Mouse (Mus musculus) cerebellum, postnatal 4 days (tissue): ENCODE data around the gene 0610010F05Rik.
"Not testable (repeated sequence)": the region's sequence is repeated elsewhere in the genome, so short reads cannot be mapped to it uniquely, and the experiment has no call there.

Experiments
- DNase-seq, 2 experiments: peaks; one replicate each; pipeline ENCODE4 v3.0.0; 2022; ENCODE audit warnings: low spot score in 2 of 2, mixed read lengths in 1 of 2

Gene 0610010F05Rik

GRCm38 (mm10) chr11:23632945-23633878 lies at the start of gene 0610010F05Rik:
Gene 0610010F05Rik (minus strand): TSS chr11:23633639.
- DNase-seq: peak; percentile 73 to 89

GRCm38 (mm10) chr11:23682561-23682960 lies 49.1 kb upstream of the 0610010F05Rik start:
- no peak for DNase-seq

- no peak for DNase-seq
Observed at GRCm38 (mm10) chr11:23680435-23680950, 47.1 kb upstream of the 0610010F05Rik start.

GRCm38 (mm10) chr11:23679044-23679642 lies 45.7 kb upstream of the 0610010F05Rik start:
- peak in 1 of 2 experiments; percentile 64 for DNase-seq

GRCm38 (mm10) chr11:23676100-23676499 lies 42.7 kb upstream of the 0610010F05Rik start:
- no peak for DNase-seq

GRCm38 (mm10) chr11:23672256-23672749 lies 38.9 kb upstream of the 0610010F05Rik start:
- DNase-seq: no peak

- DNase-seq: no peak
Observed at GRCm38 (mm10) chr11:23667128-23667527, 33.7 kb upstream of the 0610010F05Rik start.

GRCm38 (mm10) chr11:23666526-23666925 lies 33.1 kb upstream of the 0610010F05Rik start:
- no peak for DNase-seq

- DNase-seq: peak; percentile 76 to 94
Observed at GRCm38 (mm10) chr11:23665798-23666501, 32.5 kb upstream of the 0610010F05Rik start, which contains the start of gene Pex13. Gene Pex13 (minus strand): TSS chr11:23665959.

- DNase-seq: no peak
Observed at GRCm38 (mm10) chr11:23665311-23665786, 31.9 kb upstream of the 0610010F05Rik start, which contains the start of gene Pus10. Gene Pus10 (plus strand): TSS chr11:23665674.

- DNase-seq: no peak
Observed at GRCm38 (mm10) chr11:23664232-23664631, 30.8 kb upstream of the 0610010F05Rik start.

GRCm38 (mm10) chr11:23657791-23658190 lies 24.4 kb upstream of the 0610010F05Rik start:
- no peak for DNase-seq

GRCm38 (mm10) chr11:23653666-23654065 lies 20.2 kb upstream of the 0610010F05Rik start:
- DNase-seq: no peak

- DNase-seq: no peak
Observed at GRCm38 (mm10) chr11:23647835-23648234, 14.4 kb upstream of the 0610010F05Rik start.

GRCm38 (mm10) chr11:23647431-23647830 lies 14.0 kb upstream of the 0610010F05Rik start:
- no peak for DNase-seq

- no peak for DNase-seq
Observed at GRCm38 (mm10) chr11:23634573-23634972, 1.1 kb upstream of the 0610010F05Rik start.

GRCm38 (mm10) chr11:23633879-23634215 lies 408 bp upstream of the 0610010F05Rik start:
- DNase-seq: no peak

GRCm38 (mm10) chr11:23630664-23631063 lies 2.8 kb downstream of the 0610010F05Rik start:
- DNase-seq: no peak

- no peak for DNase-seq
Observed at GRCm38 (mm10) chr11:23618995-23619394, 14.4 kb downstream of the 0610010F05Rik start.

GRCm38 (mm10) chr11:23614546-23614945 lies 18.9 kb downstream of the 0610010F05Rik start:
- no peak for DNase-seq

- not testable (repeated sequence) for DNase-seq
Observed at GRCm38 (mm10) chr11:23607291-23607690, 26.1 kb downstream of the 0610010F05Rik start.
